Mouse (Mus musculus) stomach, postnatal 0 days (tissue): ENCODE results near the gene Prickle1.

Experiments
- CTCF ChIP-seq: IDR thresholded peaks from 2 replicates; pipeline ENCODE4 v1.5.1; 2016; ENCODE audit warnings: antibody characterized with exemption, low read depth, mild to moderate bottlenecking, moderate library complexity
- EP300 ChIP-seq: optimal IDR thresholded peaks from 2 replicates; pipeline ENCODE3; 2016; ENCODE audit warnings: antibody characterized with exemption

DNA sequence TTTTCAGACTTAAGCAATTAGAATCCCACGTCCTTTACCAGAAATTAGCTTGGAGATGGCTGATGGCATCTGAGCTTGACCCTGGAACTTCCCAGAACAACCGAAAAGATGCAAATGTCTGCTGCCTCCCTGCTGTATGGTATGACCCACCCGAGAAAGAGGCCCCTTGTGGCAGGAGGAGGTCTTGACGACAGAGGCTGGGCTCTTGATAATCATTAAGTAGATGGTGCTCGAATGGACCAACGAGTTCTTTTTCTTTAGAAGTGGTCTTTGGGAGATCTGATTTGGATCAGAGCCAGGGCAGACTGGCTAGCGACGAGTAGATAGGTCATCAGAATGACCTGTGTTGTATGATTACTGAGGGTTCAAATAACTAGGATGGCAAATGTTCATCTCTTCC lies 40.0 kb downstream of the Prickle1 start:
- TF ChIP-seq EP300 (no peak), CTCF (peak; percentile 11; the same call in 1 of the 2 replicates)
